Mouse (Mus musculus): ENCODE measurements around the gene Cog4. TPM values are rescaled to one million over a fixed set of nuclear protein-coding genes. Genes with fewer than 3 reads are reported as not detected.
"Not testable (repeated sequence)": the region's sequence is repeated elsewhere in the genome, so short reads cannot be mapped to it uniquely, and the experiment has no call there.

The Cog4 gene
- total and polyA plus RNA-seq, 2 experiments from 2014 or later: 47.2 to 54.2 TPM

GRCm38 (mm10) chr8:110859651-110860501 lies 13.5 kb downstream of the Cog4 start:
- Histone ChIP-seq H3K4me1 (ENCODE audit: control insufficient read depth, insufficient read depth) (no peaks in the 10 kb centered on the region), H3K9ac (replicated peaks; ENCODE audit: low read depth, low read length) (no peak overlapping the region), H3K4me3 (ENCODE audit: low read depth, low read length) (no peak overlapping the region), H3K9me3 (replicated peaks; ENCODE audit: control insufficient read depth, low read length) (no peaks in the 10 kb centered on the region), H3K36me3 (replicated peaks; ENCODE audit: control insufficient read depth, insufficient read depth, low read length) (peaks cover 93% of the 10 kb centered on the region), H3K4me2 (ENCODE audit: low read depth, low read length) (no peak overlapping the region), H3K27ac (ENCODE audit: low read depth) (no peak overlapping the region), H3K27me3 (ENCODE audit: control insufficient read depth, insufficient read depth, low read length) (no peaks in the 10 kb centered on the region)
- no peak for DNase-seq (ENCODE audit: low spot score)
- no peak for TF ChIP-seq EP300 (IDR thresholded peaks at IDR 0.05; ENCODE audit: low read depth)
- TF ChIP-seq CTCF (IDR thresholded peaks at IDR 0.05; ENCODE audit: low read depth): peak; percentile 53
- 69% methylated on average over 7 of the region's 7 CpGs for WGBS
- no peak for ATAC-seq (ENCODE audit: insufficient read depth, low read depth)

DNA sequence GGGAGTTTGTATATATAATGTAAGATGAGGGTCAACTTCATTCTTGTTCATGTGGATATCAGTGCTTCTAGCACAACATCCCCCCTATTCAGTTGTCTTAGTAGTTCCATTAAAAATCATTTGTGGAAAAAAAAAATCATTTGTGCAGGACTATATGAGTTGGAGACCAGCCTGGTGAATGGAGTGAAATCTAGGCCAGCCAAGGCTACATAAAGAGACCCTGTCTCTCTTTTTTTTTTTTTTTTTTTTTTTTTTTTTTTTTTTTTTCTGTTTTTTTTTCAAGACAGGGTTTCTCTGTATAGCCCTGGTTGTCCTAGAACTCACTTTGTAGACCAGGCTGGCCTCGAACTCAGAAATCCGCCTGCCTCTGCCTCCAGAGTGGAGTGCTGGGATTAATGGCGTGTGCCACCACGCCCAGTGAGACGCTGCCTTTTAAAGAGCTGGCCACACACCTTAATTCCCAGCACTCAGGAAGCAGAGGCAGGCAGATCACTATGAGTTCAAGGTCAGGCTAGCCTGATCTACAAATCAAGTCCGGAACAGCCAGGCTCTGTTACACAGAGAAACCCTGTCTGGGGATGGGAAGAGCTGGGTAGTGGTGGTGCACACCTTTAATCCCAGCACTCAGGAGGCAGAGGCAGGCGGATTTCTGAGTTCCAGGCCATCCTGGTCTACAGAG lies 15.1 kb downstream of the Cog4 start:
- H3K4me1 ChIP-seq (ENCODE audit: control insufficient read depth, insufficient read depth); ATAC-seq (ENCODE audit: insufficient read depth, low read depth); H3K4me2 ChIP-seq (ENCODE audit: low read depth, low read length); H3K9ac ChIP-seq (replicated peaks; ENCODE audit: low read depth, low read length); H3K4me3 ChIP-seq (ENCODE audit: low read depth, low read length); H3K27ac ChIP-seq (ENCODE audit: low read depth); DNase-seq (ENCODE audit: low spot score); H3K9me3 ChIP-seq (replicated peaks; ENCODE audit: control insufficient read depth, low read length); H3K27me3 ChIP-seq (ENCODE audit: control insufficient read depth, insufficient read depth, low read length): not testable (repeated sequence)
- peaks cover 94% of the 10 kb centered on the region for H3K36me3 ChIP-seq (replicated peaks; ENCODE audit: control insufficient read depth, insufficient read depth, low read length)
- 93% methylated on average over 7 of the region's 7 CpGs for WGBS

DNA sequence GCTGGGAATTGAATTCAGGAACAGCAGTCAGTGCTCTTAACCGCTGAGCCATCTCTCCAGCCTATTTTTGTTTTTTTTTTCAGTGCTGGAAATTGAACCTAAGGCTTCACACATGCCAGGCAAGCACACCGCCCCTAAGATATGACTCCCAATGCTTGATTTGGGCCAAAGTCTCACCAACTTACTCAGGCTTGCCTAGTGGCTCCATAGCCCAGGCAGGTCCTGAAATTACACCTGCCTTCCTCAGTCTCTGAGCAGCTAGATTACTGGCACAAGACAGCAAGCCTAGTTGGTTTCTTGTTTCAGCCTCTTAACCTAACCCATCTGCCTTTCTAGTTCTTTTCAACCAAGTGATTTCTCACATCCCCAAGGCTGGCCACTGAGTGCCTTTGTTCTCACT lies 24.1 kb downstream of the Cog4 start:
- DNase-seq (ENCODE audit: low spot score) (no peak), ATAC-seq (ENCODE audit: insufficient read depth, low read depth) (no peak)
- Histone ChIP-seq H3K4me3 (ENCODE audit: low read depth, low read length) (no peak overlapping the region), H3K4me2 (ENCODE audit: low read depth, low read length) (no peak overlapping the region), H3K36me3 (replicated peaks; ENCODE audit: control insufficient read depth, insufficient read depth, low read length) (peaks cover 95% of the 10 kb centered on the region), H3K9ac (replicated peaks; ENCODE audit: low read depth, low read length) (no peak overlapping the region), H3K27me3 (ENCODE audit: control insufficient read depth, insufficient read depth, low read length) (no peaks in the 10 kb centered on the region), H3K9me3 (replicated peaks; ENCODE audit: control insufficient read depth, low read length) (no peaks in the 10 kb centered on the region), H3K4me1 (ENCODE audit: control insufficient read depth, insufficient read depth) (no peaks in the 10 kb centered on the region), H3K27ac (ENCODE audit: low read depth) (no peak overlapping the region)
- WGBS: 98% methylated on average over 2 of the region's 2 CpGs
- TF ChIP-seq CTCF (IDR thresholded peaks at IDR 0.05; ENCODE audit: low read depth): no peak
- no peak for TF ChIP-seq EP300 (IDR thresholded peaks at IDR 0.05; ENCODE audit: low read depth)

GRCm38 (mm10) chr8:110877862-110878261 lies 31.5 kb downstream of the Cog4 start:
- no peak overlapping the region for H3K9ac ChIP-seq (replicated peaks; ENCODE audit: low read depth, low read length)
- no peak overlapping the region for H3K27ac ChIP-seq (ENCODE audit: low read depth)
- DNase-seq (ENCODE audit: low spot score) (no peak), ATAC-seq (ENCODE audit: insufficient read depth, low read depth) (no peak)
- TF ChIP-seq CTCF (IDR thresholded peaks at IDR 0.05; ENCODE audit: low read depth): no peak
- TF ChIP-seq EP300 (IDR thresholded peaks at IDR 0.05; ENCODE audit: low read depth): no peak
- WGBS: 60% methylated on average over 4 of the region's 4 CpGs
- no peaks in the 10 kb centered on the region for H3K27me3 ChIP-seq (ENCODE audit: control insufficient read depth, insufficient read depth, low read length)
- no peak overlapping the region for H3K4me3 ChIP-seq (ENCODE audit: low read depth, low read length)
- no peak overlapping the region for H3K4me2 ChIP-seq (ENCODE audit: low read depth, low read length)
- peaks cover 90% of the 10 kb centered on the region for H3K36me3 ChIP-seq (replicated peaks; ENCODE audit: control insufficient read depth, insufficient read depth, low read length)
- H3K4me1 ChIP-seq (ENCODE audit: control insufficient read depth, insufficient read depth): no peaks in the 10 kb centered on the region
- H3K9me3 ChIP-seq (replicated peaks; ENCODE audit: control insufficient read depth, low read length): no peaks in the 10 kb centered on the region

GRCm38 (mm10) chr8:110881741-110882310 lies 35.4 kb downstream of the Cog4 start:
- TF ChIP-seq CTCF (IDR thresholded peaks at IDR 0.05; ENCODE audit: low read depth) (no peak), EP300 (IDR thresholded peaks at IDR 0.05; ENCODE audit: low read depth) (no peak)
- ATAC-seq (ENCODE audit: insufficient read depth, low read depth) (no peak), DNase-seq (ENCODE audit: low spot score) (no peak)
- Histone ChIP-seq H3K36me3 (replicated peaks; ENCODE audit: control insufficient read depth, insufficient read depth, low read length) (peaks cover 74% of the 10 kb centered on the region), H3K27ac (ENCODE audit: low read depth) (no peak overlapping the region), H3K4me1 (ENCODE audit: control insufficient read depth, insufficient read depth) (no peaks in the 10 kb centered on the region), H3K4me2 (ENCODE audit: low read depth, low read length) (no peak overlapping the region), H3K27me3 (ENCODE audit: control insufficient read depth, insufficient read depth, low read length) (no peaks in the 10 kb centered on the region), H3K9me3 (replicated peaks; ENCODE audit: control insufficient read depth, low read length) (no peaks in the 10 kb centered on the region), H3K4me3 (ENCODE audit: low read depth, low read length) (no peak overlapping the region), H3K9ac (replicated peaks; ENCODE audit: low read depth, low read length) (no peak overlapping the region)
- 91% methylated on average over 10 of the region's 10 CpGs for WGBS

Measured in heart, postnatal 0 days (tissue).